Mouse (Mus musculus) duodenum, adult 2 months (tissue): ENCODE data around the gene Gm28269. TPM values are rescaled to one million over a fixed set of nuclear protein-coding genes. Genes with fewer than 3 reads are reported as not detected.

Experiments used
- polyA plus RNA-seq: library from polyadenylated mRNA; depleted of rRNA; stranded (reverse); fragments of >200 nt; gene quantifications from 2 replicates; pipeline ENCODE4 v1.2.3, GENCODE M21; 2012; ENCODE audit warnings: low replicate concordance; rRNA removed

Gene Gm28269
- polyA plus RNA-seq = not detected in 2 replicates

GRCm38 (mm10) chrX:21744997-21745396, at the start of gene Gm28269:
Gm28269 (minus strand) TSS chrX:21745097.

GRCm38 (mm10) chrX:21714829-21715228, 30.1 kb downstream of the Gm28269 start, which contains the start of gene Slc6a14:
Slc6a14 (plus strand) TSS chrX:21714896.

Other genes with a start within 250 kb of the Gm28269 start
- gene Slc6a14, start 30.2 kb downstream of the Gm28269 start, polyA plus RNA-seq = not detected in 2 replicates